Mouse (Mus musculus): ENCODE measurements around the gene Mrpl4. TPM values are rescaled to one million over a fixed set of nuclear protein-coding genes. Genes with fewer than 3 reads are reported as not detected.
A peak's percentile ranks its signal among the peaks of the same experiment; 100 is the strongest.

Gene Mrpl4
- polyA plus RNA-seq, 1 experiment from 2014 or later, result 90.2 TPM

- Histone ChIP-seq H3K27me3 (ENCODE audit: control insufficient read depth, insufficient read depth, low read length) (no peaks in the 10 kb centered on the region), H3K4me3 (ENCODE audit: low read depth, low read length) (no peak overlapping the region), H3K4me2 (replicated peaks; ENCODE audit: low read depth) (no peak overlapping the region), H3K27ac (replicated peaks) (peak overlapping the region; percentile 56), H3K4me1 (replicated peaks; ENCODE audit: control insufficient read depth, insufficient read depth) (no peaks in the 10 kb centered on the region), H3K9me3 (ENCODE audit: control insufficient read depth, low read length) (no peaks in the 10 kb centered on the region), H3K9ac (ENCODE audit: low read length) (no peak overlapping the region), H3K36me3 (ENCODE audit: control insufficient read depth, insufficient read depth, low read length) (peaks cover 10% of the 10 kb centered on the region)
- 34% methylated on average over 5 of the region's 5 CpGs for WGBS
- DNase-seq (ENCODE audit: low spot score) (no peak), ATAC-seq (ENCODE audit: low FRiP score, low TSS enrichment) (no peak)
- no peak for TF ChIP-seq CTCF (IDR thresholded peaks at IDR 0.05; ENCODE audit: low read depth)
- no peak for TF ChIP-seq EP300 (optimal IDR thresholded peaks at IDR 0.05)
These were observed 9.3 kb downstream of the Mrpl4 start for GRCm38 (mm10) chr9:21011846-21012312.

GRCm38 (mm10) chr9:21012368-21012767, 9.8 kb downstream of the Mrpl4 start:
- Histone ChIP-seq H3K4me1 (replicated peaks; ENCODE audit: control insufficient read depth, insufficient read depth) (no peaks in the 10 kb centered on the region), H3K4me2 (replicated peaks; ENCODE audit: low read depth) (no peak overlapping the region), H3K36me3 (ENCODE audit: control insufficient read depth, insufficient read depth, low read length) (peaks cover 5% of the 10 kb centered on the region), H3K9me3 (ENCODE audit: control insufficient read depth, low read length) (no peaks in the 10 kb centered on the region), H3K27ac (replicated peaks) (peak overlapping the region; percentile 56; the same call in 1 of the 2 replicates), H3K4me3 (ENCODE audit: low read depth, low read length) (no peak overlapping the region), H3K27me3 (ENCODE audit: control insufficient read depth, insufficient read depth, low read length) (no peaks in the 10 kb centered on the region), H3K9ac (ENCODE audit: low read length) (no peak overlapping the region)
- 40% methylated on average over 1 of the region's 1 CpGs for WGBS
- ATAC-seq (ENCODE audit: low FRiP score, low TSS enrichment) (no peak), DNase-seq (ENCODE audit: low spot score) (no peak)
- peak; percentile 47 for TF ChIP-seq CTCF (IDR thresholded peaks at IDR 0.05; ENCODE audit: low read depth)
- no peak for TF ChIP-seq EP300 (optimal IDR thresholded peaks at IDR 0.05)

DNA sequence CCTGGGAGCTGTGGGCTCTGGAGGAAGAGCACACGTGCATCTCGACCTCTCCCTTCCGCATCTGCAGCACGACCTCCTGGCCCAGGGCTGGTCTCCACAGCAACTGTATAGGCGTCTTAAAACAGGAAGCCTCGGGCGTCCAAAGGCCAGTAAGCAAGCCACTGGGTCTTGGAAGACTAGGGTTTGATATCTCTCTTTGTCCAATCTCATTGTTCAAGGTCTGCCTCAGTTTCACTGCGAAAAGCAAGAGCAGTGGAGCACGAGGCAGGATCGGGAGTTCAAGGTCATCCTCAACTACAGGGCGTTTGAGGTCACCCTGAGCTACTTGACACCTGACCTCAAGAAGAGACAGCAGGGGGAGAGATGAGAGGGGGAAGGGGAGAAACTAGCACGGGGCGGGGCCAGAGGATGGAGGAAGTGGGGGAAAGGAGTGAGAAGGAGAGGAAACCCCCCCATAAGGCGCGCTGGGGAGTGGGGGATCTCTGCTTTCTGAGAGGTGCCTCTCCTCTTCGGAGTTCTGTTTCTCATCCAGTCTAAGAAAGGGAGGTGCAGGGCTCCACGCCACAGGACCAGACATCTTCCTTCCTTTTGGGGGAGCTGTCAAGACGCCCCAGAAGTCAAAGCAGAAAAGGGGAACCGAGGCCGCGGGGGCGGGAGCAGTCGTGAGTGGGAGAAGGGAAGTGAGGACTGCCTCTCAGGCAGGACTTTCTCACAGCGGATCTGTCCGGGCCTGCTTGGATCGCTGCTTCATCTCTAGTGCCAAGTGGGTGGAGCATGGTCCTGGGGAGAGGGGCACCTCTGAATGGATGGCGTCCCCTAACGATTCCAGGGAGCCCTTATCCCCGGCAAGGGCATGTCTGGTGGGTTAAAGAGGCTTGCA, 12.4 kb downstream of the Mrpl4 start:
- Histone ChIP-seq H3K4me2 (replicated peaks; ENCODE audit: low read depth) (peak overlapping the region; percentile 69), H3K4me1 (replicated peaks; ENCODE audit: control insufficient read depth, insufficient read depth) (no peaks in the 10 kb centered on the region), H3K4me3 (ENCODE audit: low read depth, low read length) (peak overlapping the region; percentile 41), H3K36me3 (ENCODE audit: control insufficient read depth, insufficient read depth, low read length) (no peaks in the 10 kb centered on the region), H3K27me3 (ENCODE audit: control insufficient read depth, insufficient read depth, low read length) (no peaks in the 10 kb centered on the region), H3K9ac (ENCODE audit: low read length) (peak overlapping the region; percentile 50), H3K9me3 (ENCODE audit: control insufficient read depth, low read length) (no peaks in the 10 kb centered on the region), H3K27ac (replicated peaks) (peak overlapping the region; percentile 45)
- ATAC-seq (ENCODE audit: low FRiP score, low TSS enrichment), result peak; percentile 37; the same call in 1 of the 2 replicates
- TF ChIP-seq CTCF (IDR thresholded peaks at IDR 0.05; ENCODE audit: low read depth) (no peak), EP300 (optimal IDR thresholded peaks at IDR 0.05) (no peak)
- WGBS, result 9% methylated on average over 29 of the region's 29 CpGs
- peak; percentile 37 for DNase-seq (ENCODE audit: low spot score)

DNA sequence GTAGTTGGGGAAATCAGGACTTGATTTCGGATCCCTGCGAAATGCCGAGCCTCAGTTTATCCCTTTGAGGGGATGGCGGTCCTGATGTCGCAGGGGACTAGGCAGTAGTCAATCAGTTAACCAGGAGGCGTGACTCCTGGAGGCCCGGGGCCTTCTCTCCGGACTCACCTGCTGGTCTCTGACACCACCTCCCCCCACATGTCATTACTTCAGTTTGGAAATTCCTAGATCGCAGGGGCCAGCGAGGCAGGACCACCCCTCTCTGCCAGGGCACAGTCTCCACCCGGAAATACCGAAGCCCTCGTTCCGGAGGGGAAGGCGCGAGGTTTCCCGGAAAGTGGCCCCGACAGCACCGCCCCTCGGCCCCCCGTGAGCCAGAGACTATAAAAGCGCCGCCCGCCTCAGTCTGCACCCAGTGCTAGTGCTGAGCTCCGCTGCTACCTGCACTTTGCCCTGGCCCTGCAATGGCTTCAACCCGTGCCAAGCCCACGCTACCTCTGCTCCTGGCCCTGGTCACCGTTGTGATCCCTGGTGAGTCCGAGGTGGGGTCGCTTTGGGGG, 13.1 kb downstream of the Mrpl4 start, which contains the start of gene Icam1:
Gene Icam1 (plus strand): TSS at position 415 of the 560 bp plus-strand sequence.
- Histone ChIP-seq H3K27ac (replicated peaks) (peak within 1 kb of the TSS; percentile 45), H3K4me3 (ENCODE audit: low read depth, low read length) (peak within 1 kb of the TSS; percentile 41), H3K4me1 (replicated peaks; ENCODE audit: control insufficient read depth, insufficient read depth) (no peaks in the 10 kb centered on the region), H3K9ac (ENCODE audit: low read length) (peak within 1 kb of the TSS; percentile 50), H3K9me3 (ENCODE audit: control insufficient read depth, low read length) (no peaks in the 10 kb centered on the region), H3K36me3 (ENCODE audit: control insufficient read depth, insufficient read depth, low read length) (no peaks in the 10 kb centered on the region), H3K4me2 (replicated peaks; ENCODE audit: low read depth) (peak within 1 kb of the TSS; percentile 69), H3K27me3 (ENCODE audit: control insufficient read depth, insufficient read depth, low read length) (no peaks in the 10 kb centered on the region)
- TF ChIP-seq EP300 (optimal IDR thresholded peaks at IDR 0.05) (no peak), CTCF (IDR thresholded peaks at IDR 0.05; ENCODE audit: low read depth) (no peak)
- ATAC-seq (ENCODE audit: low FRiP score, low TSS enrichment) (peak; percentile 62), DNase-seq (ENCODE audit: low spot score) (peak; percentile 68)
- WGBS, result 2% methylated on average over 29 of the region's 30 CpGs

DNA sequence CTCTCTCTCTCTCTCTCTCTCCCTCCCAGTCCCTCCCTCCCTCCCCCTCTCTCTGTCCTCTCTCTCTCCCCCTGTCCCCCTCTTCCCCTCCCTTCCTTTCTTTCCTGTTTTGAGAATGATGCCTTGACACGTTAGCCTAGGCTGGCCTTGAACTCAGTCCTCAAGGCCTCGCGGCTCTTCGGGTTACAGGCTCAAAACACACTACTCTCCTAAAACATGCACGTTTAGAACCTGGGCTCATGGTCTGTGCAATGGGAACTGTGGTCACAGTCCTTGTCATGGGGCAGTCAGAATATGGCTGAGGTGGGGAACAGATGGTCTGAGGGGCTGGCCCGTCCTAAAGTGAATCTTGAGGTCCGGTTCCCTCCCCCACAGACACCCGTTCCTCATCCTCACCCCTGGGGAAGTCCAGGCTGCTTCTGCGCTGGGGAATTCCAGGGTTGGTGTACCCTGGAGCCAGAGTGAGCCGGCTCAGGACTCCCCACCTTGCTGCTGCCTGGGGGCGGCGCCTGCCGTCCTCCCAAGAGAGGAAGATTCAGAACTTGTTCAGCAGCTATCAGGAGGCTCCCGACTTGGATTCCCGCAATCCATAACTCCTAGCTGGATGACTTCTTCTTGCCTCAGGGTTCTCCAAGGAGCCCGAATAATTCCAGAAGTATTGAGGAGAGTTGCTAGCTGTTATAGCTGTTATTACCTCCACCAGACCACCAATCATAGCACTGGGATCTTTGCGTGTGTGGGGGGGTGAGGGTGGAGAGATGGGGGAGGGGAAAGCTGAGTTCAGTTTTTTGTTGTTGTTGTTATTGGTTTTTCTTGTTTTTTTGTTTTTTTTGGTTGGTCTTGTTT, 14.0 kb downstream of the Mrpl4 start:
- ATAC-seq (ENCODE audit: low FRiP score, low TSS enrichment) (no peak), DNase-seq (ENCODE audit: low spot score) (no peak)
- peak overlapping the region; percentile 35; the same call in 1 of the 2 replicates for H3K9ac ChIP-seq (ENCODE audit: low read length)

More for the DNA sequence above, 14.0 kb downstream of the Mrpl4 start:
- H3K4me2 ChIP-seq (replicated peaks; ENCODE audit: low read depth), result peak overlapping the region; percentile 69
- H3K27ac ChIP-seq (replicated peaks), result no peak overlapping the region; the same call in 1 of the 2 replicates
- no peak for TF ChIP-seq CTCF (IDR thresholded peaks at IDR 0.05; ENCODE audit: low read depth)
- no peak for TF ChIP-seq EP300 (optimal IDR thresholded peaks at IDR 0.05)
- no peaks in the 10 kb centered on the region for H3K4me1 ChIP-seq (replicated peaks; ENCODE audit: control insufficient read depth, insufficient read depth)
- 7% methylated on average over 17 of the region's 17 CpGs for WGBS
- no peaks in the 10 kb centered on the region for H3K36me3 ChIP-seq (ENCODE audit: control insufficient read depth, insufficient read depth, low read length)
- H3K9me3 ChIP-seq (ENCODE audit: control insufficient read depth, low read length), result no peaks in the 10 kb centered on the region
- no peaks in the 10 kb centered on the region for H3K27me3 ChIP-seq (ENCODE audit: control insufficient read depth, insufficient read depth, low read length)
- H3K4me3 ChIP-seq (ENCODE audit: low read depth, low read length), result peak overlapping the region; percentile 41
